Mouse (Mus musculus) midbrain, postnatal 0 days (tissue): ENCODE measurements around the gene Ublcp1. TPM values are rescaled to one million over a fixed set of nuclear protein-coding genes. Genes with fewer than 3 reads are reported as not detected.

Source experiments
- ATAC-seq: fragments of 200-750 bp; cut with Nextera tagmentation; 2 replicates; pipeline ENCODE4 v1.8.0; 2017; ENCODE audit warnings: moderate number of reproducible peaks, mild to moderate bottlenecking, moderate TSS enrichment, moderate library complexity; ENCODE audit not compliant: low FRiP score
- DNase-seq: peaks from one replicate; pipeline ENCODE4 v3.0.0-alpha.2; 2015; ENCODE audit warnings: low spot score
- H3K27ac ChIP-seq: fragments of 300-500 bp; sonication (generic); 2 replicates; pipeline ENCODE4 v1.5.1; 2014; ENCODE audit warnings: low read depth, mild to moderate bottlenecking, low read length, mixed read lengths
- H3K27me3 ChIP-seq: fragments of 300-500 bp; sonication (generic); 2 replicates; pipeline ENCODE4 v1.6.1; 2014; ENCODE audit warnings: low read length, control low read depth, mixed read lengths; ENCODE audit not compliant: insufficient read depth
- H3K36me3 ChIP-seq: fragments of 300-500 bp; sonication (generic); 2 replicates; pipeline ENCODE4 v1.6.1; 2014; ENCODE audit warnings: low read length, control low read depth, mixed read lengths; ENCODE audit not compliant: insufficient read depth
- H3K4me1 ChIP-seq: fragments of 300-500 bp; sonication (generic); 2 replicates; pipeline ENCODE4 v1.6.1; 2014; ENCODE audit warnings: mild to moderate bottlenecking, control low read depth, antibody characterized with exemption, low read length, mixed read lengths; ENCODE audit not compliant: insufficient read depth
- H3K4me2 ChIP-seq: fragments of 300-500 bp; sonication (generic); 2 replicates; pipeline ENCODE4 v1.6.1; 2014; ENCODE audit warnings: low read depth, mild to moderate bottlenecking, low read length, mixed read lengths; ENCODE audit not compliant: poor library complexity, severe bottlenecking
- H3K4me3 ChIP-seq: fragments of 300-500 bp; sonication (generic); 2 replicates; pipeline ENCODE4 v1.5.1; 2014; ENCODE audit warnings: low read depth, mild to moderate bottlenecking, low read length, moderate library complexity
- H3K9ac ChIP-seq: fragments of 300-500 bp; sonication (generic); replicated peaks from 2 replicates; pipeline ENCODE4 v1.6.1; 2014; ENCODE audit warnings: mild to moderate bottlenecking, low read length, moderate library complexity, mixed read lengths; ENCODE audit not compliant: poor library complexity, severe bottlenecking
- H3K9me3 ChIP-seq: fragments of 300-500 bp; sonication (generic); 2 replicates; pipeline ENCODE4 v1.6.1; 2016; ENCODE audit warnings: low read length, control low read depth
- CTCF ChIP-seq: IDR thresholded peaks from 2 replicates; pipeline ENCODE4 v1.5.1; 2016; ENCODE audit warnings: antibody characterized with exemption, mild to moderate bottlenecking
- WGBS: fragments of 180-500 bp; shearing (Covaris S2); extraction: QIAGEN DNeasy Blood & Tissue Kit; methylation state at CpG from one replicate; pipeline ENCODE4 v1.1.7; 2014; 5-methylcytosine and 5-hydroxymethylcytosine counted together
- polyA plus RNA-seq: library from polyadenylated mRNA; unstranded; fragments of >200 nt; fragmentation: Nextera tagmentation; extraction: Ambion mirVana; gene quantifications from 2 replicates; pipeline ENCODE4 v1.2.1, GENCODE M21; 2015
- total RNA-seq: library from RNA; depleted of rRNA; stranded (reverse); fragments of >200 nt; gene quantifications from 2 replicates; pipeline ENCODE4 v1.2.3, GENCODE M21; 2014

The Ublcp1 gene
- total and polyA plus RNA-seq, 2 experiments from 2014 or later, result 29.2 to 48.8 TPM

- no peak overlapping the region for H3K9ac ChIP-seq
- H3K4me3 ChIP-seq, result no peak overlapping the region
- no peak overlapping the region for H3K27ac ChIP-seq
- H3K36me3 ChIP-seq, result no peaks in the 10 kb centered on the region
- WGBS, result 68% methylated on average over 13 of the region's 13 CpGs
- TF ChIP-seq CTCF, result no peak
- no peak for ATAC-seq
- H3K9me3 ChIP-seq, result no peaks in the 10 kb centered on the region
- H3K4me2 ChIP-seq, result no peak overlapping the region
- no peaks in the 10 kb centered on the region for H3K27me3 ChIP-seq
- 0 out of 2 replicates have a peak, but pooled peaks cover 2% of the 10 kb centered on the region for H3K4me1 ChIP-seq
- DNase-seq, result no peak
Measured at GRCm38 (mm10) chr11:44498412-44499272, 28.3 kb upstream of the Ublcp1 start.

- 32% methylated on average over 3 of the region's 3 CpGs for WGBS
- H3K27me3 ChIP-seq, result no peaks in the 10 kb centered on the region
- no peak for ATAC-seq
- DNase-seq, result peak; percentile 13
- 0 out of 2 replicates have a peak, but pooled peaks cover 2% of the 10 kb centered on the region for H3K4me1 ChIP-seq
- H3K27ac ChIP-seq, result no peak overlapping the region
- no peak overlapping the region for H3K4me3 ChIP-seq
- TF ChIP-seq CTCF, result no peak
- no peaks in the 10 kb centered on the region for H3K36me3 ChIP-seq
- no peaks in the 10 kb centered on the region for H3K9me3 ChIP-seq
- no peak overlapping the region for H3K4me2 ChIP-seq
- no peak overlapping the region for H3K9ac ChIP-seq
Measured at GRCm38 (mm10) chr11:44496217-44496616, 25.9 kb upstream of the Ublcp1 start.

- H3K9ac ChIP-seq, result no peak overlapping the region
- WGBS, result 85% methylated on average over 5 of the region's 5 CpGs
- no peak for TF ChIP-seq CTCF
- no peaks in the 10 kb centered on the region for H3K9me3 ChIP-seq
- no peak overlapping the region for H3K4me2 ChIP-seq
- no peak for ATAC-seq
- no peak overlapping the region for H3K27ac ChIP-seq
- H3K4me3 ChIP-seq, result no peak overlapping the region
- no peaks in the 10 kb centered on the region for H3K36me3 ChIP-seq
- no peaks in the 10 kb centered on the region for H3K27me3 ChIP-seq
- DNase-seq, result no peak
- H3K4me1 ChIP-seq, result 0 out of 2 replicates have a peak, but pooled peaks cover 2% of the 10 kb centered on the region
Measured at GRCm38 (mm10) chr11:44494643-44495323, 24.5 kb upstream of the Ublcp1 start.

GRCm38 (mm10) chr11:44489117-44489516 lies 18.8 kb upstream of the Ublcp1 start:
- no peaks in the 10 kb centered on the region for H3K4me1 ChIP-seq
- 95% methylated on average over 1 of the region's 1 CpGs for WGBS
- H3K9ac ChIP-seq, result no peak overlapping the region
- no peaks in the 10 kb centered on the region for H3K36me3 ChIP-seq
- H3K27me3 ChIP-seq, result no peaks in the 10 kb centered on the region
- DNase-seq (no peak), ATAC-seq (no peak)
- no peak overlapping the region for H3K4me2 ChIP-seq
- H3K4me3 ChIP-seq, result no peak overlapping the region
- TF ChIP-seq CTCF, result no peak
- no peak overlapping the region for H3K27ac ChIP-seq
- H3K9me3 ChIP-seq, result no peaks in the 10 kb centered on the region

- Histone ChIP-seq H3K27ac (no peak overlapping the region), H3K9ac (no peak overlapping the region), H3K36me3 (no peaks in the 10 kb centered on the region), H3K27me3 (no peaks in the 10 kb centered on the region), H3K4me1 (no peaks in the 10 kb centered on the region), H3K4me2 (no peak overlapping the region), H3K9me3 (no peaks in the 10 kb centered on the region), H3K4me3 (no peak overlapping the region)
- no peak for TF ChIP-seq CTCF
- ATAC-seq (no peak), DNase-seq (no peak)
- 94% methylated on average over 7 of the region's 7 CpGs for WGBS
Measured at GRCm38 (mm10) chr11:44485089-44485736, 14.9 kb upstream of the Ublcp1 start.
